Mouse (Mus musculus): ENCODE results near the gene Snx12.

- TF ChIP-seq CTCF (IDR thresholded peaks at IDR 0.05; ENCODE audit: low read depth, low read length) (no peak), POLR2A (IDR thresholded peaks at IDR 0.05; ENCODE audit: borderline replicate concordance, low read depth, low read length) (no peak)
Measured at GRCm38 (mm10) chrX:101189285-101189684, 33.1 kb downstream of the Snx12 start.

Measured in bone marrow macrophage, adult 2 months (primary cell).